Mouse (Mus musculus) liver, postnatal 0 days (tissue): ENCODE data around the gene Efcab3. TPM values are rescaled to one million over a fixed set of nuclear protein-coding genes. Genes with fewer than 3 reads are reported as not detected.

Experiments used
- ATAC-seq: fragments of 200-750 bp; cut with Nextera tagmentation; 2 replicates; pipeline ENCODE4 v1.8.0; 2017; ENCODE audit warnings: mild to moderate bottlenecking, moderate library complexity
- DNase-seq: peaks from one replicate; pipeline ENCODE4 v3.0.0-alpha.2; 2016
- H3K27ac ChIP-seq: fragments of 300-500 bp; sonication (generic); 2 replicates; pipeline ENCODE4 v1.5.1; 2014; ENCODE audit warnings: antibody characterized with exemption, moderate library complexity, mild to moderate bottlenecking, low read depth
- H3K27me3 ChIP-seq: fragments of 300-500 bp; sonication (generic); 2 replicates; pipeline ENCODE4 v1.6.1; 2014; ENCODE audit warnings: low read length, control low read depth, mixed read lengths; ENCODE audit not compliant: insufficient read depth
- H3K36me3 ChIP-seq: fragments of 300-500 bp; sonication (generic); replicated peaks from 2 replicates; pipeline ENCODE4 v1.6.1; 2014; ENCODE audit warnings: mild to moderate bottlenecking, control low read depth, low read length, moderate library complexity, mixed read lengths; ENCODE audit not compliant: insufficient read depth
- H3K4me1 ChIP-seq: fragments of 300-500 bp; sonication (generic); 2 replicates; pipeline ENCODE4 v1.6.1; 2014; ENCODE audit warnings: antibody characterized with exemption, mild to moderate bottlenecking, control low read depth; ENCODE audit not compliant: insufficient read depth
- H3K4me2 ChIP-seq: fragments of 300-500 bp; sonication (generic); 2 replicates; pipeline ENCODE4 v1.6.1; 2014; ENCODE audit warnings: low read depth, mild to moderate bottlenecking, low read length, moderate library complexity, mixed read lengths
- H3K4me3 ChIP-seq: fragments of 300-500 bp; sonication (generic); 2 replicates; pipeline ENCODE4 v1.5.1; 2014; ENCODE audit warnings: low read depth, low read length
- H3K9ac ChIP-seq: fragments of 300-500 bp; sonication (generic); replicated peaks from 2 replicates; pipeline ENCODE4 v1.6.1; 2014; ENCODE audit warnings: mild to moderate bottlenecking, moderate library complexity
- H3K9me3 ChIP-seq: fragments of 300-500 bp; sonication (generic); 2 replicates; pipeline ENCODE4 v1.6.1; 2016; ENCODE audit warnings: mild to moderate bottlenecking, control low read depth, low read length, mixed read lengths
- CTCF ChIP-seq: sonication (generic); IDR thresholded peaks from 2 replicates; pipeline ENCODE4 v1.5.1; 2016; ENCODE audit warnings: antibody characterized with exemption, low read depth
- EP300 ChIP-seq: IDR thresholded peaks from 2 replicates; pipeline ENCODE4 v1.6.1; 2016; ENCODE audit warnings: antibody characterized with exemption, low read depth, mild to moderate bottlenecking
- WGBS: fragments of 180-500 bp; shearing (Covaris S2); extraction: QIAGEN DNeasy Blood & Tissue Kit; methylation state at CpG from one replicate; pipeline ENCODE4 v1.1.7; 2014; ENCODE audit not compliant: insufficient replicate concordance; 5-methylcytosine and 5-hydroxymethylcytosine counted together
- polyA plus RNA-seq: library from polyadenylated mRNA; unstranded; fragments of >200 nt; fragmentation: Nextera tagmentation; extraction: Ambion mirVana; gene quantifications from 2 replicates; pipeline ENCODE4 v1.2.1, GENCODE M21; 2015

Gene Efcab3
- polyA plus RNA-seq, 1 experiment from 2014 or later: 0.62 TPM

- Histone ChIP-seq H3K9ac (no peak overlapping the region; the same call in 1 of the 2 replicates), H3K27ac (no peak overlapping the region), H3K4me2 (peak overlapping the region; percentile 44), H3K4me1 (peaks cover 24% of the 10 kb centered on the region), H3K4me3 (0 out of 2 replicates have a peak overlapping the region, but pooled peaks have one; percentile 6), H3K9me3 (no peaks in the 10 kb centered on the region), H3K36me3 (no peaks in the 10 kb centered on the region), H3K27me3 (no peaks in the 10 kb centered on the region)
- WGBS: 65% methylated on average over 19 of the region's 19 CpGs
- TF ChIP-seq CTCF: no peak
- TF ChIP-seq EP300: no peak
- ATAC-seq (no peak), DNase-seq (no peak)
Observed at GRCm38 (mm10) chr11:105156748-105157267, 93.4 kb downstream of the Efcab3 start.

GRCm38 (mm10) chr11:105158047-105158446 is 94.7 kb downstream of the Efcab3 start:
- 0 out of 2 replicates have a peak overlapping the region, but pooled peaks have one; percentile 16 for H3K27ac ChIP-seq
- no peaks in the 10 kb centered on the region for H3K27me3 ChIP-seq
- TF ChIP-seq EP300 (no peak), CTCF (no peak)
- peaks cover 20% of the 10 kb centered on the region for H3K4me1 ChIP-seq
- no peak overlapping the region for H3K9ac ChIP-seq
- no peak overlapping the region for H3K4me3 ChIP-seq
- no peaks in the 10 kb centered on the region for H3K9me3 ChIP-seq
- 0 out of 2 replicates have a peak overlapping the region, but pooled peaks have one; percentile 15 for H3K4me2 ChIP-seq
- no peak; the same call in 1 of the 2 replicates for ATAC-seq
- no peaks in the 10 kb centered on the region for H3K36me3 ChIP-seq
- DNase-seq: no peak

GRCm38 (mm10) chr11:105159673-105160360 is 96.4 kb downstream of the Efcab3 start:
- Histone ChIP-seq H3K4me3 (no peak overlapping the region), H3K4me2 (no peak overlapping the region), H3K9me3 (peaks cover 2% of the 10 kb centered on the region; the same call in 1 of the 2 replicates), H3K36me3 (no peaks in the 10 kb centered on the region), H3K27me3 (no peaks in the 10 kb centered on the region), H3K9ac (no peak overlapping the region), H3K27ac (no peak overlapping the region), H3K4me1 (peaks cover 8% of the 10 kb centered on the region; the same call in 1 of the 2 replicates)
- ATAC-seq: no peak
- no peak for TF ChIP-seq CTCF
- TF ChIP-seq EP300: no peak
- WGBS: 67% methylated on average over 6 of the region's 6 CpGs
- DNase-seq: no peak

GRCm38 (mm10) chr11:105161411-105161810 is 98.0 kb downstream of the Efcab3 start:
- H3K9me3 ChIP-seq: peaks cover 11% of the 10 kb centered on the region; the same call in 1 of the 2 replicates
- DNase-seq (no peak), ATAC-seq (no peak)
- H3K27me3 ChIP-seq: no peaks in the 10 kb centered on the region
- no peak overlapping the region for H3K4me3 ChIP-seq
- no peak overlapping the region for H3K27ac ChIP-seq
- H3K4me2 ChIP-seq: no peak overlapping the region
- TF ChIP-seq EP300: no peak
- no peaks in the 10 kb centered on the region for H3K36me3 ChIP-seq
- H3K4me1 ChIP-seq: peaks cover 6% of the 10 kb centered on the region; the same call in 1 of the 2 replicates
- 83% methylated on average over 2 of the region's 2 CpGs for WGBS
- H3K9ac ChIP-seq: no peak overlapping the region

- WGBS: 82% methylated on average over 69 of the region's 69 CpGs
- no peak for TF ChIP-seq EP300
- no peak for TF ChIP-seq CTCF
- Histone ChIP-seq H3K36me3 (no peaks in the 10 kb centered on the region), H3K4me2 (no peak overlapping the region), H3K9me3 (peaks cover 11% of the 10 kb centered on the region; the same call in 1 of the 2 replicates), H3K27me3 (no peaks in the 10 kb centered on the region), H3K27ac (no peak overlapping the region), H3K4me1 (no peaks in the 10 kb centered on the region), H3K4me3 (no peak overlapping the region), H3K9ac (no peak overlapping the region)
- no peak for DNase-seq
- no peak for ATAC-seq
Observed at GRCm38 (mm10) chr11:105164516-105165510, 101.4 kb downstream of the Efcab3 start.

GRCm38 (mm10) chr11:105166780-105167179 is 103.4 kb downstream of the Efcab3 start:
- TF ChIP-seq CTCF: no peak
- no peak for TF ChIP-seq EP300
- WGBS: 85% methylated on average over 10 of the region's 10 CpGs
- Histone ChIP-seq H3K4me2 (no peak overlapping the region), H3K27me3 (no peaks in the 10 kb centered on the region), H3K9ac (no peak overlapping the region), H3K27ac (no peak overlapping the region), H3K4me3 (no peak overlapping the region), H3K36me3 (no peaks in the 10 kb centered on the region), H3K9me3 (peaks cover 11% of the 10 kb centered on the region; the same call in 1 of the 2 replicates), H3K4me1 (no peaks in the 10 kb centered on the region)
- ATAC-seq (no peak), DNase-seq (no peak)

Other genes with a start within 250 kb of the Efcab3 start
- 7.7 and 9.3 TPM in 2 replicates for gene Mettl2, start 62.8 kb downstream of the Efcab3 start, polyA plus RNA-seq
- gene Gm10842, start 83.3 kb downstream of the Efcab3 start, polyA plus RNA-seq: not detected in 2 replicates
- gene Tlk2, start 115.2 kb downstream of the Efcab3 start, polyA plus RNA-seq: 5.3 and 6.4 TPM in 2 replicates
- gene Mrc2, start 229.1 kb downstream of the Efcab3 start, polyA plus RNA-seq: 0.25 and 0.32 TPM in 2 replicates